Mouse (Mus musculus) bone marrow macrophage, adult 2 months (primary cell): ENCODE measurements around the gene Elovl2.

Experiments
- CTCF ChIP-seq: IDR thresholded peaks from 2 replicates; pipeline ENCODE4 v1.5.1; 2012; ENCODE audit warnings: low read depth, mild to moderate bottlenecking, low read length, moderate library complexity
- POLR2A ChIP-seq: IDR thresholded peaks from 2 replicates; pipeline ENCODE4 v1.6.1; 2012; ENCODE audit warnings: mild to moderate bottlenecking, low read depth, low read length, borderline replicate concordance

DNA sequence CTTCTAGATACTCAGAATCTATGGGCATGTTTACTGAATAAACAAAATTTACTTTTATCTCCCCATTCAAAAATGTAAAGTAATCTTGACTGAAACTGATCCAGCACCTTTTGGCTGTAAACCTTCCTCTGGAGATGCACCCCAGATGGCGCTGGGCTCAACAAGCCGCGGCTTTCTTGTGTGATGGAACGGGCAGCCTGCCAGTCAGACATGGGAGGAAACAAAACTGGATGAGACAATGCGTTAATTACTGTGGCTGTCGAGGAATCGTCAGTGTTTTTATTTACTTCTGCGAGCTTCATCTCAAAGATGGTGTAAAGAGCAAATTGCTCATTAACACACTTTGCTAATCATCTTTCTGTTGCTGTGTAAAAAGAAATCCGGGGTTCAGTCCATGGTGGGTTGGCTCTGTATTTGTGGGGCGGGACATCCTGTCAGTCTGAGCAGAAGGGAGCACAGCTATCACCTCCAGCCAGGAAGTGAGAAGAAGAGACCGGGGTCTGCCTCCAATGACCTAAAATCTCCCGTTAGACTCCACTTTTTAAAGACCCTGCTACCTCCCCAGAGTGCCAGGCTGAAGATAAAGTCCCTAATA is 11.3 kb upstream of the Elovl2 start:
- TF ChIP-seq CTCF (no peak), POLR2A (no peak)
